Mouse (Mus musculus) liver, adult 2 months (tissue): ENCODE results near the gene Spem1. TPM values are rescaled to one million over a fixed set of nuclear protein-coding genes. Genes with fewer than 3 reads are reported as not detected.
A peak's percentile ranks its signal among the peaks of the same experiment; 100 is the strongest.

Experiments
- DNase-seq: peaks from one replicate; pipeline ENCODE4 v3.0.0-alpha.2; 2011; ENCODE audit warnings: low read depth, low spot score; ENCODE audit errors: extremely low read depth
- H3K27ac ChIP-seq: fragments of 200-500 bp; replicated peaks from 2 replicates; pipeline ENCODE4 v1.5.1; 2012; ENCODE audit warnings: low read depth, mild to moderate bottlenecking, control low read depth, inconsistent platforms, low read length; ENCODE audit not compliant: insufficient read depth
- H3K27me3 ChIP-seq: fragments of 200-500 bp; 2 replicates; pipeline ENCODE4 v1.6.1; 2012; ENCODE audit warnings: mild to moderate bottlenecking, moderate library complexity, low read length, inconsistent platforms; ENCODE audit not compliant: control insufficient read depth, insufficient read depth
- H3K36me3 ChIP-seq: fragments of 200-500 bp; 2 replicates; pipeline ENCODE4 v1.6.1; 2012; ENCODE audit warnings: low read length, inconsistent platforms; ENCODE audit not compliant: control insufficient read depth, insufficient read depth
- H3K4me1 ChIP-seq: fragments of 200-500 bp; 2 replicates; pipeline ENCODE4 v1.6.1; 2011; ENCODE audit warnings: low read length; ENCODE audit not compliant: control insufficient read depth, insufficient read depth
- H3K4me3 ChIP-seq: fragments of 200-500 bp; 2 replicates; pipeline ENCODE4 v1.5.1; 2011; ENCODE audit warnings: low read depth, mild to moderate bottlenecking, control low read depth, low read length, moderate library complexity; ENCODE audit not compliant: insufficient read depth
- H3K79me2 ChIP-seq: fragments of 200-500 bp; 2 replicates; pipeline ENCODE4 v1.6.1; 2012; ENCODE audit warnings: inconsistent platforms, mild to moderate bottlenecking, low read length, moderate library complexity; ENCODE audit not compliant: control insufficient read depth, insufficient read depth
- H3K9ac ChIP-seq: fragments of 200-500 bp; 2 replicates; pipeline ENCODE4 v1.6.1; 2012; ENCODE audit warnings: low read depth, mild to moderate bottlenecking, control low read depth, inconsistent platforms, low read length
- CTCF ChIP-seq: fragments of 200-500 bp; IDR thresholded peaks from 2 replicates; pipeline ENCODE4 v1.5.1; 2011; ENCODE audit warnings: low read depth, low read length, control low read depth
- POLR2A ChIP-seq: fragments of 200-500 bp; IDR thresholded peaks from 2 replicates; pipeline ENCODE4 v1.6.1; 2011; ENCODE audit warnings: low read length, control low read depth; ENCODE audit not compliant: insufficient read depth; ENCODE audit errors: extremely low read depth
- WGBS: fragments of 180-500 bp; shearing (Covaris S2); methylation state at CpG from one replicate; pipeline ENCODE4 v1.1.7; 2018; 5-methylcytosine and 5-hydroxymethylcytosine counted together
- polyA plus RNA-seq: library from polyadenylated mRNA; depleted of rRNA; stranded (reverse); fragments of >200 nt; gene quantifications from 2 replicates; pipeline ENCODE4 v1.2.3, GENCODE M21; 2012
- total RNA-seq: library from RNA; depleted of rRNA; stranded (reverse); fragments of >200 nt; gene quantifications from 2 replicates; pipeline ENCODE4 v1.2.3, GENCODE M21; 2014

The Spem1 gene
- total and polyA plus RNA-seq, 2 experiments: not detected

- H3K79me2 ChIP-seq: no peaks in the 10 kb centered on the region
- H3K9ac ChIP-seq: no peak within 1 kb of the TSS
- WGBS: 54% methylated on average over 30 of the region's 30 CpGs
- H3K4me3 ChIP-seq: no peak within 1 kb of the TSS
- no peak for TF ChIP-seq CTCF
- TF ChIP-seq POLR2A: no peak
- no peaks in the 10 kb centered on the region for H3K27me3 ChIP-seq
- no peak within 1 kb of the TSS for H3K27ac ChIP-seq
- no peaks in the 10 kb centered on the region for H3K4me1 ChIP-seq
- H3K36me3 ChIP-seq: no peaks in the 10 kb centered on the region
- DNase-seq: no peak
These were observed 36.4 kb upstream of the Spem1 start, which contains the start of gene Tnk1 for GRCm38 (mm10) chr11:69858113-69858998. Tnk1 (minus strand) TSS chr11:69858730.

GRCm38 (mm10) chr11:69855347-69855746 is 33.4 kb upstream of the Spem1 start:
- H3K79me2 ChIP-seq: no peaks in the 10 kb centered on the region
- no peak for DNase-seq
- WGBS: 52% methylated on average over 16 of the region's 16 CpGs
- no peak overlapping the region for H3K4me3 ChIP-seq
- no peaks in the 10 kb centered on the region for H3K27me3 ChIP-seq
- no peak overlapping the region for H3K27ac ChIP-seq
- no peak overlapping the region for H3K9ac ChIP-seq
- no peaks in the 10 kb centered on the region for H3K4me1 ChIP-seq
- H3K36me3 ChIP-seq: no peaks in the 10 kb centered on the region; the same call in 1 of the 2 replicates
- no peak for TF ChIP-seq POLR2A
- peak; percentile 51 for TF ChIP-seq CTCF

GRCm38 (mm10) chr11:69854680-69855079 is 32.7 kb upstream of the Spem1 start:
- WGBS: 81% methylated on average over 10 of the region's 10 CpGs
- Histone ChIP-seq H3K9ac (no peak overlapping the region), H3K79me2 (no peaks in the 10 kb centered on the region), H3K4me1 (no peaks in the 10 kb centered on the region), H3K27me3 (no peaks in the 10 kb centered on the region), H3K36me3 (no peaks in the 10 kb centered on the region; the same call in 1 of the 2 replicates), H3K27ac (no peak overlapping the region), H3K4me3 (no peak overlapping the region)
- no peak for DNase-seq
- TF ChIP-seq CTCF: no peak
- no peak for TF ChIP-seq POLR2A

- Histone ChIP-seq H3K27ac (no peak overlapping the region), H3K79me2 (no peaks in the 10 kb centered on the region), H3K36me3 (no peaks in the 10 kb centered on the region; the same call in 1 of the 2 replicates), H3K4me1 (no peaks in the 10 kb centered on the region), H3K4me3 (no peak overlapping the region), H3K27me3 (no peaks in the 10 kb centered on the region), H3K9ac (no peak overlapping the region)
- peak; percentile 25 for DNase-seq
- TF ChIP-seq POLR2A (no peak), CTCF (no peak)
- WGBS: 52% methylated on average over 7 of the region's 7 CpGs
These were observed 32.0 kb upstream of the Spem1 start for GRCm38 (mm10) chr11:69853994-69854393.

GRCm38 (mm10) chr11:69850754-69851153 is 28.8 kb upstream of the Spem1 start:
- Histone ChIP-seq H3K27me3 (no peaks in the 10 kb centered on the region), H3K4me3 (no peak overlapping the region), H3K9ac (no peak overlapping the region), H3K36me3 (no peaks in the 10 kb centered on the region; the same call in 1 of the 2 replicates), H3K27ac (no peak overlapping the region), H3K4me1 (0 out of 2 replicates have a peak, but pooled peaks cover 3% of the 10 kb centered on the region), H3K79me2 (no peaks in the 10 kb centered on the region)
- 77% methylated on average over 8 of the region's 8 CpGs for WGBS
- DNase-seq: no peak
- no peak for TF ChIP-seq CTCF
- TF ChIP-seq POLR2A: no peak

GRCm38 (mm10) chr11:69849884-69850283 is 27.9 kb upstream of the Spem1 start:
- TF ChIP-seq POLR2A (no peak), CTCF (no peak)
- Histone ChIP-seq H3K4me1 (peaks cover 8% of the 10 kb centered on the region), H3K9ac (no peak overlapping the region), H3K27ac (no peak overlapping the region), H3K79me2 (no peaks in the 10 kb centered on the region), H3K27me3 (no peaks in the 10 kb centered on the region), H3K36me3 (no peaks in the 10 kb centered on the region; the same call in 1 of the 2 replicates), H3K4me3 (no peak overlapping the region)
- 87% methylated on average over 15 of the region's 15 CpGs for WGBS
- no peak for DNase-seq
